22 mouse cellular contexts compared by ENCODE assay signal in genomic region chr2:169611557-169611956, GRCm38 (mm10). TPM values are rescaled to one million over a fixed set of nuclear protein-coding genes. Genes with fewer than 3 reads are reported as not detected.
DNase-seq lines count a peak whose midpoint lies in the region; ATAC-seq lines count a peak whose summit lies in the region.
"Had no signal": no experiment of that assay in that cellular context is flagged by ENCODE, and none has a peak within 500 bp of the region (broad histone marks: within the 10 kb centered on the region; RNA-seq: fewer than 3 reads in every experiment).

No protein-coding gene starts in this region.

- 21% methylated on average over 7 of the region's 7 CpGs for WGBS in forebrain, embryonic 10.5 days
- WGBS in forebrain, embryonic 14.5 days: 22% methylated on average over 7 of the region's 7 CpGs
- 7% methylated on average over 7 of the region's 7 CpGs for WGBS in embryonic facial prominence, embryonic 11.5 days
- 28% methylated on average over 7 of the region's 7 CpGs for WGBS in limb, embryonic 10.5 days

- H3K4me1 ChIP-seq in forebrain, embryonic 10.5 days: peaks cover 32% of the 10 kb centered on the region
- peaks cover 3% of the 10 kb centered on the region; the same call in 1 of the 2 replicates for H3K4me1 ChIP-seq in forebrain, embryonic 14.5 days (ENCODE audit: control insufficient read depth, insufficient read depth, low read length)
- no peaks in the 10 kb centered on the region for H3K4me1 ChIP-seq in embryonic facial prominence, embryonic 11.5 days (ENCODE audit: control insufficient read depth, insufficient read depth, low read length)
- H3K4me1 ChIP-seq in limb, embryonic 10.5 days: peaks cover 71% of the 10 kb centered on the region
- H3K4me1 ChIP-seq: liver, embryonic 12.5 days had no signal

- peaks cover 25% of the 10 kb centered on the region for H3K27me3 ChIP-seq in forebrain, embryonic 10.5 days (ENCODE audit: poor library complexity, severe bottlenecking)
- H3K27me3 ChIP-seq in forebrain, embryonic 14.5 days (replicated peaks; ENCODE audit: control insufficient read depth, insufficient read depth, low read length): 0 out of 2 replicates have a peak, but pooled peaks cover 2% of the 10 kb centered on the region
- no peaks in the 10 kb centered on the region for H3K27me3 ChIP-seq in embryonic facial prominence, embryonic 11.5 days (ENCODE audit: control insufficient read depth, insufficient read depth, low read length)
- H3K27me3 ChIP-seq in limb, embryonic 10.5 days (ENCODE audit: low read depth, poor library complexity, severe bottlenecking): no peaks in the 10 kb centered on the region
- H3K27me3 ChIP-seq: liver, embryonic 12.5 days had no signal

- DNase-seq in forebrain, embryonic 10.5 days (ENCODE audit: extremely low spot score, low spot score): peak; percentile 21
- no peak for DNase-seq in forebrain, embryonic 14.5 days (ENCODE audit: low spot score)
- peak; percentile 34 for DNase-seq in left cerebral cortex, postnatal 4 days
- DNase-seq in left cerebral cortex, postnatal 25 days (ENCODE audit: low spot score in 2 of 2): no peak
- peak; percentile 79 for DNase-seq in embryonic facial prominence, embryonic 11.5 days (ENCODE audit: low spot score)
- DNase-seq in limb, embryonic 10.5 days (ENCODE audit: low spot score): no peak
- DNase-seq in adrenal gland, postnatal 10 days: no peak
- no peak for DNase-seq in spleen, postnatal 14 days (ENCODE audit: low spot score in 2 of 2)
- DNase-seq: adrenal gland, postnatal 36 days; cerebellum, adult 9-11 months; thymus, adult 2 months had no signal

- no peak overlapping the region for H3K4me3 ChIP-seq in forebrain, embryonic 10.5 days
- H3K4me3 ChIP-seq in forebrain, embryonic 14.5 days (ENCODE audit: low read depth, low read length): no peak overlapping the region
- no peak overlapping the region for H3K4me3 ChIP-seq in embryonic facial prominence, embryonic 11.5 days (ENCODE audit: low read depth, low read length)
- H3K4me3 ChIP-seq in limb, embryonic 10.5 days: no peak overlapping the region
- H3K4me3 ChIP-seq: liver, embryonic 12.5 days had no signal

- ATAC-seq in forebrain, embryonic 14.5 days: no peak
- ATAC-seq in embryonic facial prominence, embryonic 11.5 days (replicated peaks; ENCODE audit: insufficient number of reproducible peaks, low FRiP score, low TSS enrichment, low read depth): peak; percentile 65; the same call in 1 of the 2 replicates
- ATAC-seq: activated CD4-positive, CD25-positive, alpha-beta regulatory T cell, adult 4 months; intestine, postnatal 0 days; liver, embryonic 12.5 days; lung, postnatal 0 days had no signal

- no peaks in the 10 kb centered on the region for H3K36me3 ChIP-seq in forebrain, embryonic 10.5 days (replicated peaks)
- no peaks in the 10 kb centered on the region for H3K36me3 ChIP-seq in forebrain, embryonic 14.5 days (ENCODE audit: control insufficient read depth, insufficient read depth, low read length)
- H3K36me3 ChIP-seq in embryonic facial prominence, embryonic 11.5 days (replicated peaks; ENCODE audit: control insufficient read depth, insufficient read depth, low read depth, low read length): no peaks in the 10 kb centered on the region
- H3K36me3 ChIP-seq in limb, embryonic 10.5 days: no peaks in the 10 kb centered on the region
- H3K36me3 ChIP-seq: liver, embryonic 12.5 days had no signal

- intact Hi-C loops in left cerebral cortex, postnatal 4 days (cut with DNase I): loop anchor here (10.0 kb wide), 1 partner anchor 547 kb away; no protein-coding TSS in a partner anchor
- intact Hi-C loops in left cerebral cortex, postnatal 25 days (cut with DNase I): no loop called here

- H3K9ac ChIP-seq in forebrain, embryonic 14.5 days (ENCODE audit: low read length): no peak overlapping the region
- H3K9ac ChIP-seq in embryonic facial prominence, embryonic 11.5 days (replicated peaks; ENCODE audit: low read length): no peak overlapping the region
- H3K9ac ChIP-seq: hindbrain, embryonic 14.5 days; liver, embryonic 12.5 days had no signal

- no peaks in the 10 kb centered on the region for H3K9me3 ChIP-seq in forebrain, embryonic 10.5 days
- no peaks in the 10 kb centered on the region for H3K9me3 ChIP-seq in forebrain, embryonic 14.5 days (replicated peaks; ENCODE audit: control insufficient read depth, low read length)
- no peaks in the 10 kb centered on the region for H3K9me3 ChIP-seq in embryonic facial prominence, embryonic 11.5 days (replicated peaks; ENCODE audit: control insufficient read depth, low read length)
- no peaks in the 10 kb centered on the region for H3K9me3 ChIP-seq in limb, embryonic 10.5 days (replicated peaks)
- H3K9me3 ChIP-seq: liver, embryonic 12.5 days had no signal

- no peak overlapping the region for H3K4me2 ChIP-seq in forebrain, embryonic 14.5 days (ENCODE audit: low read length)
- H3K4me2 ChIP-seq in embryonic facial prominence, embryonic 11.5 days (ENCODE audit: low read depth, low read length): no peak overlapping the region
- H3K4me2 ChIP-seq: hindbrain, embryonic 14.5 days; liver, embryonic 12.5 days had no signal

- no peak overlapping the region for H3K27ac ChIP-seq in forebrain, embryonic 10.5 days
- H3K27ac ChIP-seq in forebrain, embryonic 14.5 days (ENCODE audit: low read depth, low read length): no peak overlapping the region
- H3K27ac ChIP-seq in embryonic facial prominence, embryonic 11.5 days (replicated peaks; ENCODE audit: low read depth, low read length): no peak overlapping the region
- peak overlapping the region; percentile 87; the same call in 1 of the 2 replicates for H3K27ac ChIP-seq in limb, embryonic 10.5 days
- H3K27ac ChIP-seq: hindbrain, embryonic 14.5 days; liver, embryonic 12.5 days had no signal

RNA-seq across cellular contexts. Expression of gene Tshz2, which starts 21.3 kb away (rescaled TPM):
- 0.88 and 0.98 TPM in 2 replicates for polyA plus RNA-seq in forebrain, embryonic 10.5 days (2016; fragmentation: Nextera tagmentation; extraction: Ambion mirVana)
- 3.4 and 5.9 TPM in 2 replicates for polyA plus RNA-seq in forebrain, embryonic 14.5 days (2014; fragmentation: Nextera tagmentation; extraction: Ambion mirVana)
- total RNA-seq in left cerebral cortex, postnatal 4 days (2021): 10 to 100 TPM; 29.9 to 52.3 TPM
- 10 to 100 TPM; 29.8 to 29.9 TPM for total RNA-seq in left cerebral cortex, postnatal 25 days (2021)
- polyA plus RNA-seq in embryonic facial prominence, embryonic 11.5 days (2014; fragmentation: Nextera tagmentation; extraction: Ambion mirVana): 2.1 and 2.3 TPM in 2 replicates
- polyA plus RNA-seq in limb, embryonic 10.5 days (2016; fragmentation: Nextera tagmentation; extraction: Ambion mirVana): 7.6 and 8.0 TPM in 2 replicates
- 10 to 100 TPM; 44.7 to 45.4 TPM for total RNA-seq in adrenal gland, postnatal 10 days (2021)
- total RNA-seq: megakaryocyte-erythroid progenitor cell, adult 5-6 weeks had no signal

RNA-seq across cellular contexts. Expression of gene Gm11011, which starts 24.0 kb away (rescaled TPM):
- polyA plus RNA-seq in forebrain, embryonic 10.5 days (2016; fragmentation: Nextera tagmentation; extraction: Ambion mirVana): not detected in 2 replicates
- not detected in 2 replicates for polyA plus RNA-seq in forebrain, embryonic 14.5 days (2014; fragmentation: Nextera tagmentation; extraction: Ambion mirVana)
- total RNA-seq in left cerebral cortex, postnatal 4 days (2021): not detected
- not detected for total RNA-seq in left cerebral cortex, postnatal 25 days (2021)
- not detected in 2 replicates for polyA plus RNA-seq in embryonic facial prominence, embryonic 11.5 days (2014; fragmentation: Nextera tagmentation; extraction: Ambion mirVana)
- not detected in 2 replicates for polyA plus RNA-seq in limb, embryonic 10.5 days (2016; fragmentation: Nextera tagmentation; extraction: Ambion mirVana)
- not detected for total RNA-seq in adrenal gland, postnatal 10 days (2021)
- total RNA-seq: adrenal gland, postnatal 36 days; gastrocnemius, adult 8-10 months; heart, adult 8-10 months; layer of hippocampus, adult 18-20 months; left cerebral cortex, adult 8-10 months; megakaryocyte-erythroid progenitor cell, adult 5-6 weeks had no signal
- polyA plus RNA-seq: activated CD4-positive, CD25-positive, alpha-beta regulatory T cell, adult 4 months; heart, postnatal 0 days; hindbrain, embryonic 14.5 days; intestine, postnatal 0 days; liver, embryonic 12.5 days; lung, postnatal 0 days; thymus, adult 2 months had no signal

Comparison
In these comparisons a context has a peak if more than half of its experiments do, and no peak if none do; other contexts are left out.
1. DNase-seq: peak in forebrain, embryonic 10.5 days (single experiment), left cerebral cortex, postnatal 4 days (single experiment) and embryonic facial prominence, embryonic 11.5 days (single experiment); none in forebrain, embryonic 14.5 days (single experiment), left cerebral cortex, postnatal 25 days (0 of 2), limb, embryonic 10.5 days (single experiment), adrenal gland, postnatal 10 days (single experiment) and spleen, postnatal 14 days (0 of 2).